Mouse (Mus musculus) heart, postnatal 0 days (tissue): ENCODE measurements around the gene Pbxip1.

Experiments
- CTCF ChIP-seq: IDR thresholded peaks from 2 replicates; pipeline ENCODE4 v1.5.1; 2016; ENCODE audit warnings: antibody characterized with exemption, control low read depth, low read depth
- EP300 ChIP-seq: IDR thresholded peaks from 2 replicates; pipeline ENCODE4 v1.6.1; 2016; ENCODE audit warnings: antibody characterized with exemption, low read depth

- TF ChIP-seq CTCF, result no peak
- no peak for TF ChIP-seq EP300
Observed at GRCm38 (mm10) chr3:89396654-89397005, 39.9 kb upstream of the Pbxip1 start.
